Mouse (Mus musculus): ENCODE measurements around the gene Erc1.

- TF ChIP-seq CTCF (IDR thresholded peaks at IDR 0.05; ENCODE audit: low read depth) (no peak), EP300 (IDR thresholded peaks at IDR 0.05; ENCODE audit: low read depth) (no peak)
Measured at GRCm38 (mm10) chr6:119808726-119809505, 39.1 kb downstream of the Erc1 start.

All from liver, postnatal 0 days (tissue).